Comparison of ENCODE assay signal across 9 mouse cellular contexts in the genomic region with DNA sequence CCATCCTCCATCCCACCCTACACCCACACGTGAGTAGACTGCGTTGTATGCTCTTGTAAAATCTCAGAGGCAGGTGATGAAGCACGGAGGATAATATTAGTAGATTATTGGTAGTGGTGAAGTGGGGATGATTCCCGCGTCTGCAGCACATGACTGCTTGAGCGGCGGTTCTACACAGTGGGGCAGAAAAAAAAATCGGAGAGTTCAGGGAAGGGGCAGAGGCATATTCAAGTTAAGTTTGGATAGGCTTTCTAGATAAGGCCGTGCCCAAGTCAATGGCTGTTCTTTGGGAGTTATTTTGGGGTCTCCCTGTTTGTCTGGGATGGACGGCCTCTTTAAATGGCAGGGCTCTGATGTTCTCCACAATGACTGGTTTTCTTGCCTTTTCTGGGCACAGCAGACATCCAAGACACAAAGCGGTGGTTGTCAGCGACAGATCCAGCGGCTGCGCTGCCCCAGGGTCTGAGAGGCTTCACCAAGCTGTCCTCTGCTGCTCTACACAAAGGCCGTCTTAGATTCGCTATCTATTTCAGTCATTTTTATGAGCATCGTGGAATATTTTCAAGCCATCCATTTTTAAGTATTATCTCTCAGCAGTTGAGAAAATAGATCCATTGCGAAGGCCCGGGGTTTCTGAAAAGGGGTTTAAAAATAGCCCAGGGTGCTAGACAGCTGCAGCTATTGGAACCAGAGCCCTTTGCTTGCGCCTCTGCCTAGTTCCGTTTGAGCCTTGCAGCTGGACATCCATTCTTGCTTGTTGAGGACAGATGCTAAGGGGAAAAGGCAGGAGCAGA.
A peak's percentile ranks its signal among the peaks of the same experiment; 100 is the strongest.
DNase-seq lines count a peak whose midpoint lies in the region; ATAC-seq lines count a peak whose summit lies in the region.
"Had no signal": no experiment of that assay in that cellular context is flagged by ENCODE, and none has a peak within 500 bp of the region (broad histone marks: within the 10 kb centered on the region; RNA-seq: fewer than 3 reads in every experiment).

No protein-coding gene starts in this region.

- intact Hi-C loops in left cerebral cortex, postnatal 4 days (cut with DNase I): no loop called here

- no peak overlapping the region for H3K4me3 ChIP-seq in forebrain, embryonic 10.5 days
- no peak overlapping the region for H3K4me3 ChIP-seq in hindbrain, embryonic 12.5 days
- no peak overlapping the region for H3K4me3 ChIP-seq in midbrain, embryonic 16.5 days (ENCODE audit: low read depth, low read length)

- peak; percentile 64 for ATAC-seq in hindbrain, embryonic 12.5 days (ENCODE audit: low FRiP score)
- ATAC-seq in midbrain, embryonic 16.5 days: 0 out of 2 replicates have a peak, but pooled peaks have one; percentile 45

- DNase-seq in left cerebral cortex, adult 11 months (ENCODE audit: low spot score): peak; percentile 34
- no peak for DNase-seq in left cerebral cortex, postnatal 4 days
- DNase-seq in forebrain, embryonic 10.5 days (ENCODE audit: extremely low spot score, low spot score): peak; percentile 23
- DNase-seq in cerebellum, postnatal 4 days (ENCODE audit: low spot score in 2 of 2): no peak
- no peak for DNase-seq in thymus, postnatal 0 days (ENCODE audit: low spot score)
- no peak for DNase-seq in lung, postnatal 4 days
- DNase-seq: cerebellum, postnatal 25 days had no signal

- H3K27ac ChIP-seq in forebrain, embryonic 10.5 days: peak overlapping the region; percentile 76
- peak overlapping the region; percentile 55 for H3K27ac ChIP-seq in hindbrain, embryonic 12.5 days
- peak overlapping the region; percentile 54 for H3K27ac ChIP-seq in midbrain, embryonic 16.5 days (ENCODE audit: low read length)

- H3K36me3 ChIP-seq in forebrain, embryonic 10.5 days (replicated peaks): no peaks in the 10 kb centered on the region
- no peaks in the 10 kb centered on the region for H3K36me3 ChIP-seq in hindbrain, embryonic 12.5 days
- no peaks in the 10 kb centered on the region for H3K36me3 ChIP-seq in midbrain, embryonic 16.5 days (ENCODE audit: control insufficient read depth, insufficient read depth, low read length)

- no peaks in the 10 kb centered on the region for H3K27me3 ChIP-seq in forebrain, embryonic 10.5 days (ENCODE audit: poor library complexity, severe bottlenecking)
- H3K27me3 ChIP-seq in hindbrain, embryonic 12.5 days: no peaks in the 10 kb centered on the region
- no peaks in the 10 kb centered on the region for H3K27me3 ChIP-seq in midbrain, embryonic 16.5 days (ENCODE audit: control insufficient read depth, insufficient read depth, low read depth, low read length)

- H3K9ac ChIP-seq in hindbrain, embryonic 12.5 days: no peak overlapping the region
- no peak overlapping the region for H3K9ac ChIP-seq in midbrain, embryonic 16.5 days (ENCODE audit: low read depth, low read length)

- H3K4me1 ChIP-seq in forebrain, embryonic 10.5 days: peaks cover 31% of the 10 kb centered on the region
- peaks cover 21% of the 10 kb centered on the region for H3K4me1 ChIP-seq in hindbrain, embryonic 12.5 days
- H3K4me1 ChIP-seq in midbrain, embryonic 16.5 days (ENCODE audit: control insufficient read depth, insufficient read depth, low read length): peaks cover 7% of the 10 kb centered on the region; the same call in 1 of the 2 replicates

- H3K4me2 ChIP-seq in hindbrain, embryonic 12.5 days (replicated peaks): no peak overlapping the region
- no peak overlapping the region for H3K4me2 ChIP-seq in midbrain, embryonic 16.5 days (ENCODE audit: low read length)

- 81% methylated on average over 21 of the region's 21 CpGs for WGBS in forebrain, embryonic 10.5 days
- WGBS in hindbrain, embryonic 12.5 days: 74% methylated on average over 21 of the region's 21 CpGs
- 55% methylated on average over 21 of the region's 21 CpGs for WGBS in midbrain, embryonic 16.5 days

- no peaks in the 10 kb centered on the region for H3K9me3 ChIP-seq in forebrain, embryonic 10.5 days
- no peaks in the 10 kb centered on the region for H3K9me3 ChIP-seq in hindbrain, embryonic 12.5 days (replicated peaks)
- no peaks in the 10 kb centered on the region for H3K9me3 ChIP-seq in midbrain, embryonic 16.5 days (replicated peaks; ENCODE audit: control insufficient read depth, low read length, poor library complexity, severe bottlenecking)

Comparison
In these comparisons a context has a peak if more than half of its experiments do, and no peak if none do; other contexts are left out.
1. DNase-seq: peak in left cerebral cortex, adult 11 months (single experiment) and forebrain, embryonic 10.5 days (single experiment); none in left cerebral cortex, postnatal 4 days (single experiment), cerebellum, postnatal 4 days (0 of 2), thymus, postnatal 0 days (single experiment) and lung, postnatal 4 days (0 of 2).
2. Peak in every context shown above with its lines, with median percentiles within 50 percentile points of each other: H3K27ac ChIP-seq.